ENCODE assay signal across 9 mouse cellular contexts in the genomic region with DNA sequence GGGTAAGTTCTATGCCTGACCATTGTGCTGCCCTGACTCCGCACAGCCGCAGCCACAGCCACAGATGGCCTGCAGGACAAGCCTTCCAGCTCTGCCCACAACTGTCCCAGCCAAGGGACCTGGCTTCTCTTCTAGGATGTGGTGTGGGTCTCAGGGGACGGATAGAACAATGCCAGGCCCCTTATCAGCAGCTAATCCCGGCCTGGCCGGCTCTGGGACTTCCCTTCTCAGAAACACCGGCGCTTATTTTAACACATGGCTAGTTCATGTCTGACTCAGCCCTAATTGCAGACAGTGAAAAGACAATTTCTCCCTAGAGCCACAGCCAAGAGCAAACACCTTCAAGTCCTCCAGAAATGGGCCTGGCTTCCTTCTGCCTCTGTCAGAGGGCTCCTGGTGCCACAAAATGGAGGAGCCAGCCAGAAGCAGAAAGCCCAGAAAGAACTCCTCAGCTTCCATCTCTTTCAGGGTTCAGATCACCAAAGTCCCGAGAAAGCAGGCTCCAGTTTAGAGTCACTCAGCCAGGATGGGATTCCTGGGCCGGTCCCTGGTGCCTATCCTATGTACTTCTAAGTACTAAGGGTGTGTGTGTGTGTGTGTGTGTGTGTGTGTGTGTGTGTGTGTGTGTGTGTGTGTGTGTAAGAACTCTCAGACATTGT. TPM values are rescaled to one million over a fixed set of nuclear protein-coding genes. Genes with fewer than 3 reads are reported as not detected.
DNase-seq lines count a peak whose midpoint lies in the region; ATAC-seq lines count a peak whose summit lies in the region.
"Had no signal": no experiment of that assay in that cellular context is flagged by ENCODE, and none has a peak within 500 bp of the region (broad histone marks: within the 10 kb centered on the region; RNA-seq: fewer than 3 reads in every experiment).

No protein-coding gene starts in this region.

- no peak for ATAC-seq in megakaryocyte, adult 5-6 weeks (ENCODE audit: poor library complexity, severe bottlenecking)
- peak; percentile 58; the same call in 1 of the 2 replicates for ATAC-seq in heart, embryonic 11.5 days (replicated peaks; ENCODE audit: insufficient number of reproducible peaks, low FRiP score, low TSS enrichment)
- ATAC-seq in stomach, embryonic 15.5 days (ENCODE audit: insufficient read depth, low FRiP score, low read depth): 0 out of 2 replicates have a peak, but pooled peaks have one; percentile 11
- ATAC-seq in granulocyte monocyte progenitor cell, adult 5-6 weeks (replicated peaks; ENCODE audit: poor library complexity, severe bottlenecking): no peak

- H3K27ac ChIP-seq in heart, embryonic 11.5 days (ENCODE audit: low read depth, low read length): peak overlapping the region; percentile 92
- H3K27ac ChIP-seq in limb, embryonic 10.5 days: peak overlapping the region; percentile 46; the same call in 1 of the 2 replicates
- peak overlapping the region; percentile 46; the same call in 1 of the 2 replicates for H3K27ac ChIP-seq in stomach, embryonic 15.5 days

- H3K9me3 ChIP-seq in megakaryocyte, embryonic 14.5 days: no peaks in the 10 kb centered on the region
- no peaks in the 10 kb centered on the region for H3K9me3 ChIP-seq in heart, embryonic 11.5 days (replicated peaks; ENCODE audit: control insufficient read depth, low read length)
- no peaks in the 10 kb centered on the region for H3K9me3 ChIP-seq in limb, embryonic 10.5 days (replicated peaks)
- no peaks in the 10 kb centered on the region for H3K9me3 ChIP-seq in stomach, embryonic 15.5 days

- peaks cover 100% of the 10 kb centered on the region for H3K4me1 ChIP-seq in megakaryocyte, embryonic 14.5 days
- peaks cover 37% of the 10 kb centered on the region for H3K4me1 ChIP-seq in heart, embryonic 11.5 days (ENCODE audit: control insufficient read depth, insufficient read depth, low read length)
- peaks cover 2% of the 10 kb centered on the region; the same call in 1 of the 2 replicates for H3K4me1 ChIP-seq in limb, embryonic 10.5 days
- H3K4me1 ChIP-seq in stomach, embryonic 15.5 days: peaks cover 4% of the 10 kb centered on the region; the same call in 1 of the 2 replicates

- H3K9ac ChIP-seq in heart, embryonic 11.5 days (ENCODE audit: low read depth, low read length): peak overlapping the region; percentile 57
- H3K9ac ChIP-seq in stomach, embryonic 15.5 days: no peak overlapping the region

- intact Hi-C loops in left cerebral cortex, postnatal 25 days (cut with DNase I): no loop called here

- H3K4me3 ChIP-seq in megakaryocyte, embryonic 14.5 days (replicated peaks): peak overlapping the region; percentile 90
- H3K4me3 ChIP-seq in heart, embryonic 11.5 days (ENCODE audit: low read depth, low read length): no peak overlapping the region
- no peak overlapping the region for H3K4me3 ChIP-seq in limb, embryonic 10.5 days
- H3K4me3 ChIP-seq in stomach, embryonic 15.5 days (replicated peaks): no peak overlapping the region

- no peak overlapping the region for H3K4me2 ChIP-seq in heart, embryonic 11.5 days
- no peak overlapping the region for H3K4me2 ChIP-seq in stomach, embryonic 15.5 days

- DNase-seq in limb, embryonic 10.5 days (ENCODE audit: low spot score): no peak
- no peak for DNase-seq in frontal cortex, adult 2 months (ENCODE audit: extremely low spot score in 1 of 2, low spot score in 1 of 2)
- no peak for DNase-seq in left cerebral cortex, postnatal 25 days (ENCODE audit: low spot score in 2 of 2)

- H3K36me3 ChIP-seq in megakaryocyte, embryonic 14.5 days (replicated peaks; ENCODE audit: low read length): peaks cover 9% of the 10 kb centered on the region
- no peaks in the 10 kb centered on the region for H3K36me3 ChIP-seq in heart, embryonic 11.5 days (ENCODE audit: control insufficient read depth, insufficient read depth, low read length)
- H3K36me3 ChIP-seq in limb, embryonic 10.5 days: no peaks in the 10 kb centered on the region
- no peaks in the 10 kb centered on the region for H3K36me3 ChIP-seq in stomach, embryonic 15.5 days

- WGBS in heart, embryonic 11.5 days (ENCODE audit: insufficient replicate concordance): 30% methylated on average over 9 of the region's 9 CpGs
- WGBS in limb, embryonic 10.5 days: 84% methylated on average over 9 of the region's 9 CpGs
- 72% methylated on average over 9 of the region's 9 CpGs for WGBS in stomach, embryonic 15.5 days

- H3K27me3 ChIP-seq in megakaryocyte, embryonic 14.5 days (replicated peaks): no peaks in the 10 kb centered on the region
- H3K27me3 ChIP-seq in heart, embryonic 11.5 days (ENCODE audit: control insufficient read depth, insufficient read depth, low read length): no peaks in the 10 kb centered on the region
- no peaks in the 10 kb centered on the region for H3K27me3 ChIP-seq in limb, embryonic 10.5 days (ENCODE audit: low read depth, poor library complexity, severe bottlenecking)
- H3K27me3 ChIP-seq in stomach, embryonic 15.5 days (replicated peaks): no peaks in the 10 kb centered on the region

RNA-seq across cellular contexts. Expression of a gene that starts 26.8 kb away (rescaled TPM):
- 2.7 and 3.5 TPM in 2 replicates for polyA plus RNA-seq in megakaryocyte, embryonic 14.5 days (2012; ENCODE audit: insufficient read depth, low replicate concordance)
- 0.60 TPM in 1 of 2 replicates, not detected in the other for total RNA-seq in megakaryocyte, adult 5-6 weeks (2015)
- not detected in 2 replicates for total RNA-seq in megakaryocyte, adult 5-6 weeks (2017)
- 0.23 TPM in 1 of 2 replicates, not detected in the other for polyA plus RNA-seq in heart, embryonic 11.5 days (2014; fragmentation: Nextera tagmentation; extraction: Ambion mirVana)
- not detected in 2 replicates for polyA plus RNA-seq in limb, embryonic 10.5 days (2016; fragmentation: Nextera tagmentation; extraction: Ambion mirVana)
- polyA plus RNA-seq in stomach, embryonic 15.5 days (2015; fragmentation: Nextera tagmentation; extraction: Ambion mirVana): 0.10 TPM in 1 of 2 replicates, not detected in the other
- not detected in 2 replicates for polyA plus RNA-seq in frontal cortex, adult 2 months (2012; rRNA removed)
- not detected for total RNA-seq in left cerebral cortex, postnatal 25 days (2021)
- not detected in 2 replicates for total RNA-seq in granulocyte monocyte progenitor cell, adult 5-6 weeks (2014; fragmentation: Nextera tagmentation)
- not detected in 2 replicates for total RNA-seq in granulocyte monocyte progenitor cell, adult 5-6 weeks (2017)
- total RNA-seq: neutrophil, adult 5-6 weeks had no signal

RNA-seq across cellular contexts. Expression of a gene that starts 42.3 kb away (rescaled TPM):
- 51.0 and 108 TPM in 2 replicates for polyA plus RNA-seq in megakaryocyte, embryonic 14.5 days (2012; ENCODE audit: insufficient read depth, low replicate concordance)
- 0.22 TPM in 1 of 2 replicates, not detected in the other for total RNA-seq in megakaryocyte, adult 5-6 weeks (2015)
- 0.51 TPM in 1 of 2 replicates, not detected in the other for total RNA-seq in megakaryocyte, adult 5-6 weeks (2017)
- 11.6 and 11.8 TPM in 2 replicates for polyA plus RNA-seq in heart, embryonic 11.5 days (2014; fragmentation: Nextera tagmentation; extraction: Ambion mirVana)
- polyA plus RNA-seq in limb, embryonic 10.5 days (2016; fragmentation: Nextera tagmentation; extraction: Ambion mirVana): 24.9 and 28.0 TPM in 2 replicates
- polyA plus RNA-seq in stomach, embryonic 15.5 days (2015; fragmentation: Nextera tagmentation; extraction: Ambion mirVana): 9.8 and 11.2 TPM in 2 replicates
- 1.5 and 2.3 TPM in 2 replicates for polyA plus RNA-seq in frontal cortex, adult 2 months (2012; rRNA removed)
- 1 to 10 TPM; 1.4 to 1.8 TPM for total RNA-seq in left cerebral cortex, postnatal 25 days (2021)
- total RNA-seq in granulocyte monocyte progenitor cell, adult 5-6 weeks (2014; fragmentation: Nextera tagmentation): 1.5 TPM in 1 of 2 replicates, not detected in the other
- not detected in 2 replicates for total RNA-seq in granulocyte monocyte progenitor cell, adult 5-6 weeks (2017)
- total RNA-seq: neutrophil, adult 5-6 weeks had no signal

Comparison
In these comparisons a context has a peak if more than half of its experiments do, and no peak if none do; other contexts are left out.
1. ATAC-seq: peak in heart, embryonic 11.5 days (single experiment) and stomach, embryonic 15.5 days (single experiment); none in megakaryocyte, adult 5-6 weeks (single experiment) and granulocyte monocyte progenitor cell, adult 5-6 weeks (single experiment).
2. Peak in every context shown above with its lines, with median percentiles within 50 percentile points of each other: H3K27ac ChIP-seq.